Mouse (Mus musculus) thymus, adult 18-20 months (tissue): Measurements from ENCODE around the gene Anks1b.

ENCODE experiments used
- DNase-seq, 2 experiments: peaks; one replicate each; pipeline ENCODE4 v3.0.0; 2022; ENCODE audit warnings: mixed read lengths in 2 of 2

The Anks1b gene

GRCm38 (mm10) chr10:90196936-90197335 lies 323.6 kb downstream of the Anks1b start:
- DNase-seq = no peak

GRCm38 (mm10) chr10:90210044-90210443 lies 336.7 kb downstream of the Anks1b start:
- no peak for DNase-seq

- DNase-seq = no peak
Observed at GRCm38 (mm10) chr10:90220470-90220869, 347.2 kb downstream of the Anks1b start.

DNA sequence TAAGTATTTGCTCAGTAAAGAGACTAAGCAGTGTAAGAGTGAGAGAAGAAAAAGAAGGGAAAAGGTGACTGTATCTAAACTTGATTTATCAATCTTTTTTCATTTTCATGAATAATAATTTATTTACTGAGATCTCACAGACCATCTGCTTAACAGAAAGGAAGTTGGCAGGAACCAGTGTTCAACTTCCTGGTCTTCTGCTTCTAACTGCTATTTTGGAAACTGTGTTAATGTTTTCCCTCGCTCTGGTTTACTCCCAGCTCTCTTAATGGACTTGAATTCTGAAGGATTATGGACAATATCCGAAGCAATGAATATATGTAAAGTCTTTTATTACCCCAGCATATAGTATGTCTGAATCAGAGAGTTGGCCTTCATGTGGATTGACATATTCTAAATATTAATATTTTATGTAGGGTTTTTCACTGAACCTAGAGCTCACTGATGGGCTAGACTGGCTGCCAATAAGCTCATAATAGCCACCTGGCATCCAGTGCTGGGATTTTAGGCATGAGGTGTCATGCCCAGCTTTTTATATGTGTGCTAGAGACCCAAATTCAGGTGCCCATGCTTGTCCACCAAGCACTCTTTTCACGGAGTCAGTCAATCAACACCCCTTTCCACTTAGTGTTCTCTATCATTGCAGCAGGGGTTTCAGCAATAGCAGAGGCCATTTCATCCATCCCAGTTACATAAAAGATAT lies 349.6 kb downstream of the Anks1b start:
- no peak for DNase-seq

DNA sequence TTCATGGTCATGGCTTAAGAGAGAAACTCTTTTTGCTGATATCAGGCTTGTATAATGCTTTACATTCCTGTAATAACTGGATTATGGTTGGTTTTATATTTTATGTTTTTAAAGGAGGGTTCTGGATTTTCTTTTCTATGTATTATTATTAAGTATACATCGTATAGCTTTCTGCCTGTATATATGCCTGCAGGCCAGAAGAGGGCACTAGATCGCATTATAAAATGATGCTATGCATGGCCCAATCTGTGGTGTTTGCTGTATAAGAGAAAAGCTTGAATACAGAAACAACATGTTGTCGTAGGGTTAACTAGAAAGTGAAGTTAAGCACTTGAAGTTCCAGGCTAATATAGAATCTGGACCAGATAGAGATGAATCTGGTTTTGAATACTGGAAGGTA lies 362.0 kb downstream of the Anks1b start:
- DNase-seq = no peak

DNA sequence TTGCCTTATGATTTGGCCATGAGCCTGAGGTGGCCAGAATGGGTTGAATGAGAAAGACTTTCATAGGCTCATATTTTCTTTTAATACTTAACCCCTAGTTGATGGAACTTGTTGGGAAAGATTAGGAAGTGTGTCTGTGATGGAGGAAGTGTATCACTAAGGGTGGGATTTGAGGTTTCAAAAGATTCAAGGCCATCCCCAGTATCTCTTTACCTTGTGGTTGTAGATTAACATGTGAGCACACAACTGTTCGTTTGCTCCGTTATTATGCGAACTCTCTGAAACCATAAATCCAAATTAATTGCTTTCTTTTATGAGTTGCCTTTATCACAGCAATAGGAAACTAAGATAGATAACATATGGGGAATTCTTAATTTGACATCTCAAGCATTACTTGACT lies 364.0 kb downstream of the Anks1b start:
- no peak for DNase-seq

DNA sequence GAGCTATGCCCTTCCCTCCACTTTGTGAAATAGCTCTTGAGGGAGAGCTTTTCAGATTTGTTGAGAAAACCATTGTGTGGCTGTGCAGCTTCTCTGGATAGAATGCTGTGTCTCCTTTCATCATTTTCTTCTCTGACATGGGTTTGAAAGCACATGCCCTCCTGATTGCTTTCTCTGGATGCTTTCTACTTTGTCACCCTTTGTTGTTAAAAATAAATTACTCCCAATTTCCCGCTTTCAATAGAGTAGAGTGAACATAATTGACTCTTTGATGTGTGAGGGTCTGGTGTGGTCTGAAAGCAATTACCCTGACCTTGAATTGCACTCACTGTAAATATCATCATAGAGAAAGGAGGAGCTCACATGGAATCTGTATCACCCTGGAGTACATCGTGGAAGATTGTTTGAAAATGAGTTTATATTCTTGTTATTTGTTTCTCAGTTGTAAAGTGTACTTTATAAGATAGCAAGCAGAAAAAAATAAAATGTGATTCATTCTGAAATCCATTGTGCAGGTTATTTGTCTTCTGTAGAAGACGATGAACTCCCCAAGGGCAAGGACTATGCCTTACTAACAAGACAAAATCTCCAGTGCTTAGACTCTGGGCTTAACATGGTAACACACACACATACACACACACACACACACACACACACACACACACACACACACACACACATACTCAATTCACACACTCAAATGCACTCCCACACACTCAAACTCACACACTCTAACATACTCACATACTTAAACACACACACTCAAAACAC lies 385.8 kb downstream of the Anks1b start:
- DNase-seq = no peak

DNA sequence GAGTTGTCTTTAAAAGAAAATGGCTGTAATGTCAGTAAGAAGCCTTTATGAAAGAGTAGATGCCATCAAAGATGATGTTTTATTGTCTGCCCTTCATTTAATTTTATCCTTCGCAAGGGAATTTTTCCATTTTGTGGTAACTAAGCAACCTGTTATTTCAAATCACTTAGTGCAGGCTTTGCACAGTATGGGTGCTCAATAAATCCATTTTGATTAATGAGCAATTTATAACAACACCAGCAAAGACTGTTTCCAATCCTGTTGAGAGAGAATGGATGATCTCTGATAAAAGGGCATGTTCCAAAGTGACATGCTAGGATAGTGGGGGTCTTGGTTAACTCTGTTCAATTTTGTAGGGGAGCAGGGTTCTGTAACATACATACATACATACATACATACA lies 398.0 kb downstream of the Anks1b start:
- no peak for DNase-seq

- no peak for DNase-seq
Observed at GRCm38 (mm10) chr10:90273311-90273710, 400.0 kb downstream of the Anks1b start.

DNA sequence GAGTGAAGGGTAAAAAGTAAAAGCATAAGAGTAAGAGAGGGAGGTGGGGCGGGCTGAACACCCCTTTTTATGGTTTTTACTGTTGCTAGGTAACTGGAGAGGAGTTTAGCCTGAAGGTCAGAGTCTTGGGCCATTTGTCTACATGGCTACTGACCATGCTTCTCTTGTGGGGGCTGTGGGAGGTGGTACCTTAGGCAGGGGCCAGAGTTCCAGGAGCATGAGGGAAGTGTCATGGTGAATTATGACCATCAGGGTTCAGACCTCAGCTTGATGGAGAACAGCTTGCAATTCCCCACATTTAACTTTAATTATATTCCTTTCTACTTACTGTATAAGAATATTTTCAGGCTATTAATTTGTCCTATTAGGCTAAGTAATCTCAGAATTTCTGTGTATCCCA lies 413.3 kb downstream of the Anks1b start:
- no peak for DNase-seq

DNA sequence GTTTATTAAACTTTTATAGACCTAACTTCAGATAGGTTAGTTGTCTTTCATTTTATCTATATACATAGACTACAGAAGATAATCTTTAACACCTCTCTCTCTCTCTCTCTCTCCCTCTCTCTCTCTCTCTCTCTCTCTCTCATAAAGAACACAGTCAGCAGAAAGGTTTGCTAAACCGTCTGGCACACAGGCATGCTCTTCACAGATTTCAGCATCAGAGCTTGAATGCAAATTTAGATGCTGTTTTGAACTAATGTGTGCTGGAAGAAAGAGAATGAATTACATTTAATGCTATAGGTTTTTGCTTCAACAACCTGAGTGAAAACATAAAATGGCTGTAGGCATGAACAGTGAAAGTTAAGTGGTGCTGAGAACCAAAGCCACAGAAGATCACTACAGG lies 429.9 kb downstream of the Anks1b start:
- DNase-seq = no peak

DNA sequence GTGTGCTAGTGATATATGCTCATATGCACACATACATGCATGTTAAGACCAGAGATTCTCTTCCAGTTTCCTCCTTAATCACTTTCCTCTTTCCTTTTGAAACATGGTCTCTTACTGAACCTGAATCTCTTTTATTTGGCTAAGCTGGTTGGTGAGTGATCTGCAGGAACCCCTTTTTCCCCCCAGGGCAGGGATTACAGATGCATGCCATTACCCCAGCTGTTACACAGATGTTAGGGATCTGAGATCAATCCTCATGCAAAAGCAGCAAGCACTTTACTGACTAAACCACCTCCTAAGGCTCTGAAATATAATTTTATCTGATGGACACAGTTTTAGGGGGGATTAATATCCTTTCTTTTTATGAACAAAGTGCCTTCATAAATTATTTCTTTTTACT lies 432.8 kb downstream of the Anks1b start:
- DNase-seq = no peak

GRCm38 (mm10) chr10:90307931-90308555 lies 434.7 kb downstream of the Anks1b start:
- DNase-seq = no peak

- DNase-seq = no peak
Observed at GRCm38 (mm10) chr10:90329781-90330180, 456.5 kb downstream of the Anks1b start.

DNA sequence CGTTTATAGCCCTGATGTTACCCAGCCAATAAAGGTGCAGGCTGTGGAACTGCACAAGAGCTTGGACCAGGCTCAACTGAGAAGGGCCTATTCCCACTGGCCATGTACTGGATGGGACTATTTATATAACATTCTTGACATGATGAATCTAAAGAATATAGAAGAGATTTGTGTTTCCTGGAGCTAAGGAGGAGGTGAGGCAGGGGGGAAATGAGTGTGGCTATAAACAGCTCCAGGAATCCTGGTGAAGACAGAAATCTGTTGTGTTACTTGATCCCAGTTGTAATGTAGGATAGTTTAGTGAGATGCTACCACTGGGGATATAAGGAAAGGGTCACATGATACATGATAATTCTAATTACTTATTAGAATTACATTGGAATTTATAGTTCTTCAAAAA lies 472.1 kb downstream of the Anks1b start:
- DNase-seq = no peak

- DNase-seq = no peak
Observed at GRCm38 (mm10) chr10:90356258-90356657, 482.9 kb downstream of the Anks1b start.

DNA sequence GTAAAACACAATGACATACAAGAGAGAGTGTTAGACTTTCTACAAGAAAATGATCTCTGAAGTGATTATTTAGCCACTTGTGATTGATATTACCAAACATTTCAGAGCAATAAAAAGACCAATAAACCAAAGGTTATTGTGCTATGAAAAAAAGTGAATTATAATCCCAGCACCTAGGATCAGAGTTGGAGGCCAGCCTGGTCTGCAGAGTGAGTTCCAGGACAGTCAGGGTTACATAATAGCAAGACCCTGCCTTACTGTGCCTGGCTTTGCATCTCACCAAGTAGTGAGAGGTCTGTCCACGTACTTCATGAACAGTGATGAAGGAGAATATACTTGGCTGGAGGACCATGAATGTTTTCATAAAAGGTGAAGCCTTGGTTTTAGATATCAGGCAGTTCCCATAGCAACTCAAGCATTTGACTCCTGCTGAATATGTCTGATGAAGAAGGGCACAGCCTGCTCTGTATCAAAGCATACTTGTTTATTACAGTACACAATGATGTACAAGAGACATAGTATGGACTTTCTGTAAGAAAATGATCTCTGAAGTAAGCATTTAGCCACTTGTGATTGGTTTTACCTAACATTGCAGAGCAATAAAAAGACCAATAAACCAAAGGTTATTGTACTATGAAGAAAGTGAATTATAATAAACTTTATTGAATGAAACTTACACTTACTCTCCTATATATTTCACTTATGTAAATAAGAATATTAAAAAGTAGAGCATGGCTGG lies 484.0 kb downstream of the Anks1b start:
- DNase-seq = no peak

GRCm38 (mm10) chr10:90369015-90369414 lies 495.7 kb downstream of the Anks1b start:
- no peak for DNase-seq

DNA sequence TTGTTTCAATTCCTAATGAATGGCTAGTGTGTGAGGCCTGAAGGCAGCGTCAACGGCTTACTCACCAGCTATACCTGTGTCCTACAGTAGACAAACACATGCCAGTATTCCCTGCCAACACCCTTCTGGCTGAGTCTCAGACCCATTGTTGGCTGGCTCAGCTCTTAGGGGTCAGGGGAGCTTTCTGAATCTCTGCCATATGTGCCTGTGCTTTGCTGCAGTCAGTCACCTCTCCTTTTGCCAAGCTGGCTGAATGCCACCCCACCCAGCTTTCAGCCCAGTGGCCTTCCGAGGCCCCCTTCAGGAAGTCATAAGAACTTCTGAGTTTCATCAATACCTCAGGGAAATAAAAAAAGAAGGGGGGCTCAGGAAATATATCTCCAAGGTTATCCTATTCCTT lies 497.4 kb downstream of the Anks1b start:
- DNase-seq = no peak

- DNase-seq = no peak
Observed at GRCm38 (mm10) chr10:90373469-90373868, 500.2 kb downstream of the Anks1b start.

DNA sequence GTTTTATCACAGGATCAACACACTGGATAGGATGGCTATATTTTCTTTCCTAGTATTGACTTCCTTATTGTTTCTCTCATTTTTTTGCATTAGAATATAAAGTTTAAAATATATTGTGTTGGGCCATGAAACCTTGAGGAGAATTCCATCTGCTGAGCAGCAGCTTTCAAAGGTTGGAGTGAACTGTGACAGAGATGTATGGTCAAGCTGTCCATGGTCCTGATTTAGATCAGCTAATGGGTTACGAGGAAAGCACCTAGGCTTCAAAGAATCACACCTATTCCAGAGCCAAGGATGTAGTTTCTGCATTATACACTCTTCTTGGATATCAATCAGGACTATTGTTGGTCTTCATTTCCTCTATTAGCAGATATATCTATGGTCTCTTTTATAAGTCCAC lies 503.3 kb downstream of the Anks1b start:
- no peak for DNase-seq

- DNase-seq = no peak
Observed at GRCm38 (mm10) chr10:90380062-90380461, 506.8 kb downstream of the Anks1b start.

DNA sequence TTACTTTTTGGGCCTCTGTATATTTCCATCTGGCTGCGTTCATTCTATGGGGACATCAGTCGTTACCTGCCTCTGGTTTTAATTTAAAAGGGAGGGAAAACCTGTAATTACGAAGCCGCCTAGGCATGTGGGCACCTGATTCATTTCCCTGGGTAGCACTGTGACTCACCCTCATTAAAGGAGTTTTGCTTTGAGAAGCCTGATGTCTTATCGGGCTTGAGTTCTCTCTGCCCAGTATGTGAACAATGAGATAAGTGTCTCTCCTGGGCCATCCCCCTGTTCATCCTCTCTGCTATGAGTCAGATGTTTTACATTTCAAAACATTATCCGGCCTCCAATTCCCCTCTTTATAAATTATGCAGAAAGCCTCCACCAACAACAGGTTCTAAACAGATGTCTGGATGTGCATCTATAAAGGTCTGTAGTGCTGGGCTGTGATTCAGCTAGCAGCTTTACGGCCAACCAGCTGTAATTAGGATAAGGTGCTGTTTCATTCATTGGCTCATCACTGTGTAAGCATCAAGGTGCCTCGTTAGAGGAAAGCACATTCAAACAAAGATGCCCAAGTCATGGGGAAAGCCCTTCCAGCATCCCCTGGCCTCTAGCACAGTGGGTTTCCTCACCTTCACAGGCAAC lies 507.5 kb downstream of the Anks1b start:
- DNase-seq = no peak
